Mouse (Mus musculus) neural tube, embryonic 14.5 days (tissue): ENCODE data around the gene Fam189b. TPM values are rescaled to one million over a fixed set of nuclear protein-coding genes. Genes with fewer than 3 reads are reported as not detected.

Experiments used
- ATAC-seq: fragments of 200-750 bp; cut with Nextera tagmentation; 2 replicates; pipeline ENCODE4 v1.8.0; 2017; ENCODE audit warnings: low read depth, mild to moderate bottlenecking, moderate TSS enrichment, moderate library complexity
- H3K27ac ChIP-seq: fragments of 300-500 bp; sonication (generic); 2 replicates; pipeline ENCODE4 v1.5.1; 2014; ENCODE audit warnings: low read depth, mild to moderate bottlenecking, control low read depth, low read length, moderate library complexity, mixed read lengths
- H3K27me3 ChIP-seq: fragments of 300-500 bp; sonication (generic); 2 replicates; pipeline ENCODE4 v1.6.1; 2014; ENCODE audit warnings: low read length; ENCODE audit not compliant: control insufficient read depth, insufficient read depth
- H3K36me3 ChIP-seq: fragments of 300-500 bp; sonication (generic); 2 replicates; pipeline ENCODE4 v1.6.1; 2014; ENCODE audit warnings: low read length, mixed read lengths; ENCODE audit not compliant: control insufficient read depth, insufficient read depth
- H3K4me1 ChIP-seq: fragments of 300-500 bp; sonication (generic); 2 replicates; pipeline ENCODE4 v1.6.1; 2014; ENCODE audit warnings: low read length; ENCODE audit not compliant: control insufficient read depth, insufficient read depth
- H3K4me2 ChIP-seq: fragments of 300-500 bp; sonication (generic); 2 replicates; pipeline ENCODE4 v1.6.1; 2014; ENCODE audit warnings: mild to moderate bottlenecking, low read depth, low read length, control low read depth
- H3K4me3 ChIP-seq: fragments of 300-500 bp; sonication (generic); 2 replicates; pipeline ENCODE4 v1.5.1; 2014; ENCODE audit warnings: low read depth, low read length, control low read depth, mixed read lengths
- H3K9ac ChIP-seq: fragments of 300-500 bp; sonication (generic); replicated peaks from 2 replicates; pipeline ENCODE4 v1.6.1; 2014; ENCODE audit warnings: low read depth, mild to moderate bottlenecking, control low read depth, low read length, mixed read lengths
- H3K9me3 ChIP-seq: fragments of 300-500 bp; sonication (generic); 2 replicates; pipeline ENCODE4 v1.6.1; 2016; ENCODE audit warnings: low read length; ENCODE audit not compliant: control insufficient read depth
- WGBS: fragments of 180-500 bp; shearing (Covaris S2); extraction: QIAGEN DNeasy Blood & Tissue Kit; methylation state at CpG from one replicate; pipeline ENCODE4 v1.1.7; 2014; 5-methylcytosine and 5-hydroxymethylcytosine counted together
- polyA plus RNA-seq: library from polyadenylated mRNA; unstranded; fragments of >200 nt; fragmentation: Nextera tagmentation; extraction: Ambion mirVana; gene quantifications from 2 replicates; pipeline ENCODE4 v1.2.1, GENCODE M21; 2014

Gene Fam189b
- polyA plus RNA-seq, 1 experiment from 2014 or later: 38.5 TPM

DNA sequence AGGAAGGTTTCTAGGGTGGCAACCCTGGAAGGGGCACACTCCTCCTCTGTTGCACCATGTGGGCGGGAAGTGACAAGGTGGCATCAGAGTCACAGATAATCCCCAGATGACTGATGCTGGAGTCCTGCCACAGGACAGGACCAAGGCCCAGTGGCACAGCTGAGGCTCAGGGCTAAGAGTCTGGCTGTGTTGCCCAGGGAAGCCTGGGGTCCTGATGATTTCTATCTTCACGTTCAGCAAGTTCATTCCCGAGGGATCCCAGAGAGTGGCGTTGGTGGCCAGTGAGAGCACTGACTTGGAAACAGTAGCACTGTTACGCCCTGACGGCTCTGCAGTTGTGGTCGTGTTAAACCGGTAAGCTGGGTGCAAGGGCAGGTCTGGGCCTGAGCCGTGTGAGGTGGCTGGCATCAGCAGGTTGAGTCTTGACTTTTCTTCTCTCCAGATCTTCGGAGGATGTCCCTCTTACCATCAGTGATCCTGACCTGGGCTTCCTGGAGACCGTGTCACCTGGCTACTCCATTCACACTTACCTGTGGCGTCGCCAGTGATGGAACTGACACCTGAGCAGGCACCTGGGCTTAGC, 25.2 kb downstream of the Fam189b start:
- no peak overlapping the region for H3K4me2 ChIP-seq
- no peaks in the 10 kb centered on the region for H3K9me3 ChIP-seq
- H3K4me1 ChIP-seq: peaks cover 10% of the 10 kb centered on the region
- ATAC-seq: no peak
- H3K4me3 ChIP-seq: no peak overlapping the region
- no peaks in the 10 kb centered on the region for H3K27me3 ChIP-seq
- no peak overlapping the region for H3K9ac ChIP-seq
- 93% methylated on average over 13 of the region's 13 CpGs for WGBS
- H3K27ac ChIP-seq: no peak overlapping the region
- peaks cover 65% of the 10 kb centered on the region for H3K36me3 ChIP-seq

DNA sequence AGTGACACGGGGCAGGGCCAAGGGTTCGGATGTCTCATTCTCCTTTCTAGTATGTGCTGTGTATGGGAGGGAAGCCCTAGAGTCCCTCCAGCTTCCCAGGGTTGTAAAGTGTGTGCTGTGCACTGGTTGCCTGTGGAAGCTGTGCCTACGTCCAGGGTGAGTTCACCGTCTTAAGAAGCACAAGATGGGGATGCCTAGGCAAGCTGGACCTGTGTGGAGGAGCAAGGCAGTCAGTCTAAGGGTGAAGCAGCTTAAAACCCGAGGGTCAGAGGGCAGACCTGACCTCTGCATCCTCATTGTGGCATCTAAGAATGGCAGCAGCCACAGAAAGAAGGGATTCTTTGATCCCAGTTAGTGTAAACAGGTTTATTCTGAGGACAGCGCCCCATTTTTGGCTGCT, 25.8 kb downstream of the Fam189b start:
- H3K27me3 ChIP-seq: peaks cover 2% of the 10 kb centered on the region; the same call in 1 of the 2 replicates
- WGBS: 87% methylated on average over 6 of the region's 6 CpGs

GRCm38 (mm10) chr3:89209731-89210130, 26.8 kb downstream of the Fam189b start:
- ATAC-seq: no peak
- Histone ChIP-seq H3K9me3 (no peaks in the 10 kb centered on the region), H3K9ac (no peak overlapping the region), H3K27ac (no peak overlapping the region), H3K4me1 (peaks cover 7% of the 10 kb centered on the region), H3K27me3 (peaks cover 3% of the 10 kb centered on the region; the same call in 1 of the 2 replicates), H3K36me3 (peaks cover 56% of the 10 kb centered on the region), H3K4me3 (no peak overlapping the region), H3K4me2 (no peak overlapping the region)
- 95% methylated on average over 7 of the region's 7 CpGs for WGBS

More for the DNA sequence above, 25.8 kb downstream of the Fam189b start:
- Histone ChIP-seq H3K4me1 (peaks cover 7% of the 10 kb centered on the region), H3K9ac (no peak overlapping the region), H3K36me3 (peaks cover 65% of the 10 kb centered on the region), H3K9me3 (no peaks in the 10 kb centered on the region), H3K4me2 (no peak overlapping the region), H3K27ac (no peak overlapping the region), H3K4me3 (no peak overlapping the region)
- no peak for ATAC-seq

GRCm38 (mm10) chr3:89210162-89210561, 27.2 kb downstream of the Fam189b start:
- H3K4me3 ChIP-seq: no peak overlapping the region
- peaks cover 3% of the 10 kb centered on the region; the same call in 1 of the 2 replicates for H3K27me3 ChIP-seq
- no peak overlapping the region for H3K9ac ChIP-seq
- H3K27ac ChIP-seq: no peak overlapping the region
- no peak for ATAC-seq
- H3K4me2 ChIP-seq: no peak overlapping the region
- WGBS: 84% methylated on average over 13 of the region's 13 CpGs
- peaks cover 10% of the 10 kb centered on the region for H3K4me1 ChIP-seq
- H3K36me3 ChIP-seq: peaks cover 53% of the 10 kb centered on the region
- no peaks in the 10 kb centered on the region for H3K9me3 ChIP-seq

DNA sequence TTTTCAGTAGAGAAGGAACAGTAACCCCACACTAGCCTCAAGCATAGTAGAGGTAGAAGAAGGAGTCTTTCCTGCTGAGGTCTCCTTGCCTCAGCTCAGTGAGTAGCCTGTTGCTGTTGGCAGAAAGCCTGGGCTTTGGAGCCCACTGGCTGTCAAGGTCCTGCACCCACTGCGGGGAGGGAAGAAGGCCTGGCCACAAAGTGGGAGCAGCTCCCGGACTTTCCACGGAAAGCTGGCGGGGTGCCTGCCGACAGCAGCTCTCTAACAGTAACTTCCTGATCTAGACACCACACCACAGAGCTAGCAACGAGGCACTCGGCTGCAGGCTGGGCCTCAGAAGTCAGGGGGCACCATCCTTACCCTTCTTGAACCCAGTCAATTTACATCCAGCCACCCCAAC, 27.8 kb downstream of the Fam189b start:
- Histone ChIP-seq H3K9ac (no peak overlapping the region), H3K27ac (no peak overlapping the region), H3K9me3 (no peaks in the 10 kb centered on the region), H3K4me3 (no peak overlapping the region), H3K4me1 (peaks cover 16% of the 10 kb centered on the region), H3K36me3 (peaks cover 53% of the 10 kb centered on the region), H3K27me3 (peaks cover 3% of the 10 kb centered on the region; the same call in 1 of the 2 replicates), H3K4me2 (no peak overlapping the region)
- WGBS: 82% methylated on average over 7 of the region's 7 CpGs
- ATAC-seq: no peak

DNA sequence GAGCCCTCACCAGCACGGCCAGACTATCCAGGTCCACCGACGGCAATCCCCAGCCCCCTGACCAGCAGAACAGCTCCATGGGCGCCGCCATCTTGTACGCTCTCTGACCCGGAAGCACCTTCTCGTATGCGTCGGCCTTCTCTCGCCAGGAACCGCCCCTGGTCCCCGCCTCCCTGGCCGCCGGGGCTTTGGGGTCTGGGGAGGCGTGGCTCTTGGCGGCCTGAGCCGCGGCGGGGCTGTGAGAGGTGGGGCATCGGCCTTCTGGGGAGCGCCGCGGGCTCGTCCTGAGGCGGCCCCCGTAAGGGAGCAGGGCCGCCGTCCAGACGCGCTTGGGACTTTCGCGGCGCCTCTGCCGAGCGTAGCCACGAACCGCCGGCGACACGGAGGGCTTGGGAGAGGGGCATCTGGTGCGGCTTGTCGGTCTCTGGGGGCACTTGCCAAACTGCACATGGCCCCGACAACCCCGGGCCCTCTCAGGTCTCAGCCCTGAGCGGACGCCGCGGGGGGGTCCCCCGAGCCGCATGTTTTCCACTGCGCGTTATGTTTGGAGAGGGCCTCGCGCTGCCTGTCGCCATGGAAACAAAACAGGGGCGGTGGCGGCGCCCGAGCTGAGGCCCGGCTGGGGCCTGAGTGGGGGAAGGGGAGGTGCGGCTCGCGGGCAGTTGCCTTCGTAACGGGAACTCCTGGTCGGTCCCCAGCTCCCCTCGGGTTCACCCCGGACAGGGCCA, 31.0 kb downstream of the Fam189b start:
- peak; percentile 88 for ATAC-seq

GRCm38 (mm10) chr3:89214681-89215411, 31.9 kb downstream of the Fam189b start, which contains the start of gene Thbs3:
Gene Thbs3 (plus strand): TSS chr3:89215180.
- Histone ChIP-seq H3K36me3 (peaks cover 15% of the 10 kb centered on the region), H3K9me3 (no peaks in the 10 kb centered on the region), H3K4me3 (peak within 1 kb of the TSS; percentile 75), H3K27ac (peak within 1 kb of the TSS; percentile 95), H3K27me3 (peaks cover 3% of the 10 kb centered on the region; the same call in 1 of the 2 replicates), H3K4me2 (peak within 1 kb of the TSS; percentile 79), H3K4me1 (peaks cover 19% of the 10 kb centered on the region), H3K9ac (peak within 1 kb of the TSS; percentile 82)
- ATAC-seq: peak; percentile 13; the same call in 1 of the 2 replicates
- WGBS: 2% methylated on average over 19 of the region's 19 CpGs

More for the DNA sequence above, 31.0 kb downstream of the Fam189b start:
- H3K4me3 ChIP-seq: peak overlapping the region; percentile 75
- peak overlapping the region; percentile 79 for H3K4me2 ChIP-seq
- peaks cover 24% of the 10 kb centered on the region for H3K36me3 ChIP-seq
- peak overlapping the region; percentile 82 for H3K9ac ChIP-seq
- WGBS: under 1% methylated on average over 69 of the region's 69 CpGs
- H3K9me3 ChIP-seq: no peaks in the 10 kb centered on the region
- H3K27ac ChIP-seq: peak overlapping the region; percentile 95
- H3K4me1 ChIP-seq: peaks cover 19% of the 10 kb centered on the region
- H3K27me3 ChIP-seq: peaks cover 3% of the 10 kb centered on the region; the same call in 1 of the 2 replicates

- peak overlapping the region; percentile 79 for H3K4me2 ChIP-seq
- peaks cover 5% of the 10 kb centered on the region; the same call in 1 of the 2 replicates for H3K36me3 ChIP-seq
- 3% methylated on average over 6 of the region's 6 CpGs for WGBS
Observed at GRCm38 (mm10) chr3:89215853-89216252, 32.9 kb downstream of the Fam189b start.

More at GRCm38 (mm10) chr3:89215853-89216252, 32.9 kb downstream of the Fam189b start:
- Histone ChIP-seq H3K4me3 (peak overlapping the region; percentile 75), H3K9ac (peak overlapping the region; percentile 82; the same call in 1 of the 2 replicates), H3K27me3 (peaks cover 3% of the 10 kb centered on the region; the same call in 1 of the 2 replicates), H3K4me1 (peaks cover 19% of the 10 kb centered on the region), H3K9me3 (no peaks in the 10 kb centered on the region), H3K27ac (peak overlapping the region; percentile 95)
- ATAC-seq: peak; percentile 33
